Mouse (Mus musculus): ENCODE measurements around the gene Morc2a. TPM values are rescaled to one million over a fixed set of nuclear protein-coding genes. Genes with fewer than 3 reads are reported as not detected.

Gene Morc2a
- polyA plus RNA-seq, 1 experiment = 72.0 TPM

GRCm38 (mm10) chr11:3703089-3703992 is 54.4 kb downstream of the Morc2a start:
- Histone ChIP-seq H3K4me3 (ENCODE audit: insufficient read depth, low read length) (no peak overlapping the region), H3K27ac (ENCODE audit: insufficient read depth, low read length) (no peak overlapping the region), H3K4me1 (ENCODE audit: control insufficient read depth, insufficient read depth, low read length) (no peaks in the 10 kb centered on the region)
- no peak for TF ChIP-seq CTCF (IDR thresholded peaks at IDR 0.05; ENCODE audit: borderline replicate concordance, insufficient read depth, low read length)
- no peak for TF ChIP-seq POLR2A (IDR thresholded peaks at IDR 0.05; ENCODE audit: low read depth, low read length)

- Histone ChIP-seq H3K4me1 (ENCODE audit: control insufficient read depth, insufficient read depth, low read length) (no peaks in the 10 kb centered on the region), H3K27ac (ENCODE audit: insufficient read depth, low read length) (no peak overlapping the region), H3K4me3 (ENCODE audit: insufficient read depth, low read length) (no peak overlapping the region)
- TF ChIP-seq CTCF (IDR thresholded peaks at IDR 0.05; ENCODE audit: borderline replicate concordance, insufficient read depth, low read length) (no peak), POLR2A (IDR thresholded peaks at IDR 0.05; ENCODE audit: low read depth, low read length) (no peak)
Measured at GRCm38 (mm10) chr11:3704404-3704803, 55.4 kb downstream of the Morc2a start.

GRCm38 (mm10) chr11:3707057-3707456 is 58.1 kb downstream of the Morc2a start:
- no peak overlapping the region for H3K4me3 ChIP-seq (ENCODE audit: insufficient read depth, low read length)
- H3K27ac ChIP-seq (ENCODE audit: insufficient read depth, low read length) = no peak overlapping the region
- H3K4me1 ChIP-seq (ENCODE audit: control insufficient read depth, insufficient read depth, low read length) = no peaks in the 10 kb centered on the region
- TF ChIP-seq POLR2A (IDR thresholded peaks at IDR 0.05; ENCODE audit: low read depth, low read length) (no peak), CTCF (IDR thresholded peaks at IDR 0.05; ENCODE audit: borderline replicate concordance, insufficient read depth, low read length) (no peak)

- TF ChIP-seq POLR2A (IDR thresholded peaks at IDR 0.05; ENCODE audit: low read depth, low read length) (no peak), CTCF (IDR thresholded peaks at IDR 0.05; ENCODE audit: borderline replicate concordance, insufficient read depth, low read length) (no peak)
- no peaks in the 10 kb centered on the region for H3K4me1 ChIP-seq (ENCODE audit: control insufficient read depth, insufficient read depth, low read length)
- no peak overlapping the region for H3K27ac ChIP-seq (ENCODE audit: insufficient read depth, low read length)
- H3K4me3 ChIP-seq (ENCODE audit: insufficient read depth, low read length) = no peak overlapping the region
Measured at GRCm38 (mm10) chr11:3710203-3710602, 61.2 kb downstream of the Morc2a start.

GRCm38 (mm10) chr11:3714486-3714885 is 65.5 kb downstream of the Morc2a start:
- TF ChIP-seq POLR2A (IDR thresholded peaks at IDR 0.05; ENCODE audit: low read depth, low read length) (no peak), CTCF (IDR thresholded peaks at IDR 0.05; ENCODE audit: borderline replicate concordance, insufficient read depth, low read length) (peak; percentile 90; the same call in 1 of the 2 replicates)
- H3K4me3 ChIP-seq (ENCODE audit: insufficient read depth, low read length) = no peak overlapping the region
- no peaks in the 10 kb centered on the region for H3K4me1 ChIP-seq (ENCODE audit: control insufficient read depth, insufficient read depth, low read length)
- no peak overlapping the region for H3K27ac ChIP-seq (ENCODE audit: insufficient read depth, low read length)

GRCm38 (mm10) chr11:3716662-3717061 is 67.7 kb downstream of the Morc2a start:
- H3K4me3 ChIP-seq (ENCODE audit: insufficient read depth, low read length) = no peak overlapping the region
- TF ChIP-seq CTCF (IDR thresholded peaks at IDR 0.05; ENCODE audit: borderline replicate concordance, insufficient read depth, low read length) (no peak), POLR2A (IDR thresholded peaks at IDR 0.05; ENCODE audit: low read depth, low read length) (no peak)
- H3K27ac ChIP-seq (ENCODE audit: insufficient read depth, low read length) = no peak overlapping the region

GRCm38 (mm10) chr11:3722036-3722435 is 73.0 kb downstream of the Morc2a start:
- Histone ChIP-seq H3K4me3 (ENCODE audit: insufficient read depth, low read length) (no peak overlapping the region), H3K4me1 (ENCODE audit: control insufficient read depth, insufficient read depth, low read length) (no peaks in the 10 kb centered on the region), H3K27ac (ENCODE audit: insufficient read depth, low read length) (no peak overlapping the region)
- no peak for TF ChIP-seq POLR2A (IDR thresholded peaks at IDR 0.05; ENCODE audit: low read depth, low read length)
- no peak for TF ChIP-seq CTCF (IDR thresholded peaks at IDR 0.05; ENCODE audit: borderline replicate concordance, insufficient read depth, low read length)

More at GRCm38 (mm10) chr11:3716662-3717061, 67.7 kb downstream of the Morc2a start:
- H3K4me1 ChIP-seq (ENCODE audit: control insufficient read depth, insufficient read depth, low read length) = no peaks in the 10 kb centered on the region

- no peak for TF ChIP-seq CTCF (IDR thresholded peaks at IDR 0.05; ENCODE audit: borderline replicate concordance, insufficient read depth, low read length)
- TF ChIP-seq POLR2A (IDR thresholded peaks at IDR 0.05; ENCODE audit: low read depth, low read length) = no peak
- H3K4me3 ChIP-seq (ENCODE audit: insufficient read depth, low read length) = no peak overlapping the region
- H3K4me1 ChIP-seq (ENCODE audit: control insufficient read depth, insufficient read depth, low read length) = no peaks in the 10 kb centered on the region
- no peak overlapping the region for H3K27ac ChIP-seq (ENCODE audit: insufficient read depth, low read length)
Measured at GRCm38 (mm10) chr11:3722861-3723260, 73.9 kb downstream of the Morc2a start.

GRCm38 (mm10) chr11:3723910-3724309 is 74.9 kb downstream of the Morc2a start:
- H3K4me1 ChIP-seq (ENCODE audit: control insufficient read depth, insufficient read depth, low read length) = no peaks in the 10 kb centered on the region
- TF ChIP-seq POLR2A (IDR thresholded peaks at IDR 0.05; ENCODE audit: low read depth, low read length) (no peak), CTCF (IDR thresholded peaks at IDR 0.05; ENCODE audit: borderline replicate concordance, insufficient read depth, low read length) (no peak)
- no peak overlapping the region for H3K27ac ChIP-seq (ENCODE audit: insufficient read depth, low read length)
- H3K4me3 ChIP-seq (ENCODE audit: insufficient read depth, low read length) = no peak overlapping the region

GRCm38 (mm10) chr11:3724726-3725125 is 75.7 kb downstream of the Morc2a start:
- Histone ChIP-seq H3K4me3 (ENCODE audit: insufficient read depth, low read length) (no peak overlapping the region), H3K27ac (ENCODE audit: insufficient read depth, low read length) (no peak overlapping the region), H3K4me1 (ENCODE audit: control insufficient read depth, insufficient read depth, low read length) (no peaks in the 10 kb centered on the region)
- TF ChIP-seq POLR2A (IDR thresholded peaks at IDR 0.05; ENCODE audit: low read depth, low read length) (no peak), CTCF (IDR thresholded peaks at IDR 0.05; ENCODE audit: borderline replicate concordance, insufficient read depth, low read length) (no peak)
